Mouse (Mus musculus) liver, embryonic 14.5 days (tissue): ENCODE results near the gene Fsd1. TPM values are rescaled to one million over a fixed set of nuclear protein-coding genes. Genes with fewer than 3 reads are reported as not detected.

Experiments
- ATAC-seq: fragments of 200-750 bp; cut with Nextera tagmentation; 2 replicates; pipeline ENCODE4 v1.8.0; 2017; ENCODE audit warnings: moderate number of reproducible peaks, mild to moderate bottlenecking, moderate library complexity; ENCODE audit not compliant: insufficient read depth
- DNase-seq, 3 experiments: peaks; one replicate each; pipeline ENCODE4 v3.0.0-alpha.2; 2012 to 2013; ENCODE audit warnings: low read depth in 3 of 3, low spot score in 3 of 3
- H3K27ac ChIP-seq: fragments of 300-500 bp; sonication (generic); 2 replicates; pipeline ENCODE4 v1.5.1; 2014; ENCODE audit warnings: moderate library complexity, mild to moderate bottlenecking, control low read depth, inconsistent platforms
- H3K27me3 ChIP-seq: fragments of 300-500 bp; sonication (generic); 2 replicates; pipeline ENCODE4 v1.6.1; 2014; ENCODE audit warnings: mild to moderate bottlenecking, low read length, moderate library complexity; ENCODE audit not compliant: control insufficient read depth, insufficient read depth
- H3K36me3 ChIP-seq: fragments of 300-500 bp; sonication (generic); replicated peaks from 2 replicates; pipeline ENCODE4 v1.6.1; 2014; ENCODE audit warnings: low read depth; ENCODE audit not compliant: control insufficient read depth, insufficient read depth
- H3K4me1 ChIP-seq, 2 experiments: fragments of 200-500 bp in 1 of 2; fragments of 300-500 bp in 1 of 2; sonication (generic) in 1 of 2; replicated peaks; 2 replicates each; pipeline ENCODE4 v1.6.1; 2012 to 2014; ENCODE audit warnings: antibody characterized with exemption in 1 of 2, inconsistent platforms in 1 of 2, low read length in 1 of 2; ENCODE audit not compliant: control insufficient read depth in 2 of 2, insufficient read depth in 2 of 2
- H3K4me2 ChIP-seq: fragments of 300-500 bp; sonication (generic); 2 replicates; pipeline ENCODE4 v1.6.1; 2014; ENCODE audit warnings: low read depth, mild to moderate bottlenecking, control low read depth, moderate library complexity
- H3K4me3 ChIP-seq, 2 experiments: fragments of 200-500 bp in 1 of 2; fragments of 300-500 bp in 1 of 2; sonication (generic) in 1 of 2; 2 replicates each; pipeline ENCODE4 v1.5.1; 2012 to 2014; ENCODE audit warnings: low read depth in 2 of 2, low read length in 2 of 2, mild to moderate bottlenecking in 2 of 2, control low read depth in 1 of 2, inconsistent platforms in 1 of 2, moderate library complexity in 1 of 2; ENCODE audit not compliant: insufficient read depth in 1 of 2
- H3K9ac ChIP-seq: fragments of 300-500 bp; sonication (generic); replicated peaks from 2 replicates; pipeline ENCODE4 v1.6.1; 2014; ENCODE audit warnings: mild to moderate bottlenecking, control low read depth, moderate library complexity
- H3K9me3 ChIP-seq: fragments of 300-500 bp; sonication (generic); 2 replicates; pipeline ENCODE4 v1.6.1; 2016; ENCODE audit warnings: low read length, mixed read lengths; ENCODE audit not compliant: control insufficient read depth
- CTCF ChIP-seq: IDR thresholded peaks from 2 replicates; pipeline ENCODE4 v1.5.1; 2016; ENCODE audit warnings: antibody characterized with exemption, low read depth, control low read depth
- EP300 ChIP-seq: IDR thresholded peaks from 2 replicates; pipeline ENCODE4 v1.6.1; 2016; ENCODE audit warnings: antibody characterized with exemption, low read depth
- WGBS: fragments of 180-500 bp; shearing (Covaris S2); extraction: QIAGEN DNeasy Blood & Tissue Kit; methylation state at CpG from one replicate; pipeline ENCODE4 v1.1.7; 2014; ENCODE audit not compliant: insufficient replicate concordance; 5-methylcytosine and 5-hydroxymethylcytosine counted together
- polyA plus RNA-seq, 2 experiments: library from polyadenylated mRNA; depleted of rRNA in 1 of 2; stranded (reverse) in 1 of 2; unstranded in 1 of 2; fragments of >200 nt; fragmentation: Nextera tagmentation in 1 of 2; extraction: Ambion mirVana in 1 of 2; gene quantifications; 2 replicates each; pipeline versions ENCODE4 v1.2.1 to v1.2.3; 2012 to 2014

Fsd1 gene
- polyA plus RNA-seq, 2 experiments, result 0.19 to 0.30 TPM

GRCm38 (mm10) chr17:55954229-55954628 is 32.1 kb upstream of the Fsd1 start:
- no peak for DNase-seq
- no peak overlapping the region for H3K4me2 ChIP-seq

GRCm38 (mm10) chr17:55956129-55956528 is 30.2 kb upstream of the Fsd1 start:
- Histone ChIP-seq H3K27ac (no peak overlapping the region), H3K4me1 (peaks cover 6 to 20% of the 10 kb centered on the region in 2 experiments), H3K4me2 (peak overlapping the region; percentile 59), H3K9me3 (no peaks in the 10 kb centered on the region), H3K4me3 (peak overlapping the region; percentile 45 to 50), H3K9ac (no peak overlapping the region), H3K27me3 (no peaks in the 10 kb centered on the region), H3K36me3 (no peaks in the 10 kb centered on the region; the same call in 1 of the 2 replicates)
- 2% methylated on average over 26 of the region's 26 CpGs for WGBS
- ATAC-seq, result no peak
- no peak for TF ChIP-seq EP300
- no peak for TF ChIP-seq CTCF
- DNase-seq, result peak; percentile 50 to 73 (median 59)

More at GRCm38 (mm10) chr17:55954229-55954628, 32.1 kb upstream of the Fsd1 start:
- TF ChIP-seq CTCF (no peak), EP300 (no peak)
- no peaks in the 10 kb centered on the region for H3K27me3 ChIP-seq
- H3K9me3 ChIP-seq, result no peaks in the 10 kb centered on the region
- H3K4me1 ChIP-seq, result peaks cover 0 to 10% of the 10 kb centered on the region in 2 experiments; a peak in 3 of 4 replicates
- H3K36me3 ChIP-seq, result no peaks in the 10 kb centered on the region
- no peak overlapping the region for H3K4me3 ChIP-seq
- no peak overlapping the region for H3K9ac ChIP-seq
- no peak for ATAC-seq
- WGBS, result 42% methylated on average over 16 of the region's 16 CpGs
- no peak overlapping the region for H3K27ac ChIP-seq

GRCm38 (mm10) chr17:55956591-55956990 is 29.7 kb upstream of the Fsd1 start:
- H3K4me1 ChIP-seq, result peaks cover 6 to 20% of the 10 kb centered on the region in 2 experiments
- H3K4me2 ChIP-seq, result peak overlapping the region; percentile 59
- H3K9me3 ChIP-seq, result no peaks in the 10 kb centered on the region
- H3K9ac ChIP-seq, result no peak overlapping the region
- H3K4me3 ChIP-seq, result peak overlapping the region; percentile 45 to 50; a peak in 3 of 4 replicates
- no peak overlapping the region for H3K27ac ChIP-seq
- no peaks in the 10 kb centered on the region; the same call in 1 of the 2 replicates for H3K36me3 ChIP-seq
- H3K27me3 ChIP-seq, result no peaks in the 10 kb centered on the region
- no peak for ATAC-seq
- DNase-seq, result no peak
- 46% methylated on average over 6 of the region's 6 CpGs for WGBS
- TF ChIP-seq CTCF (no peak), EP300 (no peak)

GRCm38 (mm10) chr17:55957168-55957567 is 29.1 kb upstream of the Fsd1 start:
- Histone ChIP-seq H3K4me1 (peaks cover 6 to 20% of the 10 kb centered on the region in 2 experiments), H3K4me3 (no peak overlapping the region), H3K27ac (no peak overlapping the region), H3K36me3 (no peaks in the 10 kb centered on the region; the same call in none of the 2 replicates), H3K9me3 (no peaks in the 10 kb centered on the region), H3K27me3 (no peaks in the 10 kb centered on the region), H3K4me2 (no peak overlapping the region), H3K9ac (no peak overlapping the region)
- ATAC-seq (no peak), DNase-seq (peak; percentile 50 to 58 (median 52))
- no peak for TF ChIP-seq EP300
- peak; percentile 94 for TF ChIP-seq CTCF
- WGBS, result 20% methylated on average over 9 of the region's 9 CpGs

GRCm38 (mm10) chr17:55957726-55958583 is 28.4 kb upstream of the Fsd1 start:
- H3K36me3 ChIP-seq, result no peaks in the 10 kb centered on the region; the same call in none of the 2 replicates
- no peak for TF ChIP-seq EP300
- DNase-seq (no peak), ATAC-seq (no peak)
- H3K27me3 ChIP-seq, result no peaks in the 10 kb centered on the region
- peak overlapping the region; percentile 71 for H3K9ac ChIP-seq
- 66% methylated on average over 13 of the region's 13 CpGs for WGBS
- peak overlapping the region; percentile 85; the same call in 1 of the 2 replicates for H3K27ac ChIP-seq
- H3K4me3 ChIP-seq, result peak overlapping the region; percentile 78 to 90
- H3K4me2 ChIP-seq, result peak overlapping the region; percentile 73
- H3K4me1 ChIP-seq, result peaks cover 6 to 20% of the 10 kb centered on the region in 2 experiments
- H3K9me3 ChIP-seq, result no peaks in the 10 kb centered on the region
